Mouse (Mus musculus): ENCODE data around the gene Lsamp. TPM values are rescaled to one million over a fixed set of nuclear protein-coding genes. Genes with fewer than 3 reads are reported as not detected.
A peak's percentile ranks its signal among the peaks of the same experiment; 100 is the strongest.
"Not testable (repeated sequence)": the region's sequence is repeated elsewhere in the genome, so short reads cannot be mapped to it uniquely, and the experiment has no call there.

Gene Lsamp
- polyA plus RNA-seq, 1 experiment from 2014 or later = 27.9 TPM

DNA sequence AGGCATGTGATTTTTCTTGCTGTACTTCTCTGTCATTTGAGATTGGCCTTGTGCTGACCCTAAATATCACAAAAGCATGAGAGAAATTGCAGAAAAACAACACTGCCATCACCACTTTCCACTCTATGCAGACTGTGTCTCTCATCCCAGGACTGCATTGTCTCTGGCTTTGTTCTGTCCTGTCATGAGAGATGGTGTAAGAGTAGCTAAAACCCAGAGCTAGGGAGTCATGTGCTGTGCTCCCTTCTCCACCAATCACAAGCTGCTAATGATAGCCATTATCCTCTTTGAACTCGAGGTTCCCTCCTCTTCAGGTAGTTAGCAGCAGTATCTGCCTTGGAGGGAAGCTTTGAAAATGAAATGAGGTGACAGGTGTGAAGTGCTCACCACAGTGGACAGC is 552.6 kb downstream of the Lsamp start:
- Histone ChIP-seq H3K4me3 (no peak overlapping the region), H3K9ac (no peak overlapping the region), H3K4me2 (no peak overlapping the region), H3K27ac (no peak overlapping the region), H3K9me3 (replicated peaks) (no peaks in the 10 kb centered on the region), H3K36me3 (ENCODE audit: poor library complexity, severe bottlenecking) (no peaks in the 10 kb centered on the region), H3K4me1 (peaks cover 7% of the 10 kb centered on the region; the same call in 1 of the 2 replicates), H3K27me3 (no peaks in the 10 kb centered on the region)
- ATAC-seq = no peak
- WGBS = 38% methylated on average over 1 of the region's 1 CpGs

DNA sequence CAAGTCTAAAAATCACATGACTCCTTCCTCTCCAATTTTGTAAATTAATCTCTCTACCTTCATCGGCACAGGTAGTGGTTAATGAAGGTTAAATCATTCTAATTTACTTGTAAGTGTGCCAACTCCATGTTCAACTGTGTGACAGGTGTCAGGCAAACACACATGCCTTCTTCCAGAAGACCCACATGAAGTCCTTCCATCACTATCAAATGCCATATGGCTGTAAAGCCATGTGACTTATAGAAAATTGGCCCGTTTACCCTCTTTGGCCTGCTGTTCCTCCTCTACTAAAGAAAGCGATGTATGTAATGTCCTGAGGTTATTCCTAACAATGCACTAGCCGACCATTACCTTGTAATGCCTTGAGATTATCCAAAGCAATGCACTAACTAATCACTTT is 565.5 kb downstream of the Lsamp start:
- no peak overlapping the region for H3K9ac ChIP-seq
- no peaks in the 10 kb centered on the region for H3K9me3 ChIP-seq (replicated peaks)
- H3K4me1 ChIP-seq = 0 out of 2 replicates have a peak, but pooled peaks cover 6% of the 10 kb centered on the region
- no peak overlapping the region for H3K27ac ChIP-seq
- WGBS = 68% methylated on average over 4 of the region's 4 CpGs
- no peak overlapping the region for H3K4me2 ChIP-seq
- H3K27me3 ChIP-seq = no peaks in the 10 kb centered on the region
- no peak overlapping the region for H3K4me3 ChIP-seq
- H3K36me3 ChIP-seq (ENCODE audit: poor library complexity, severe bottlenecking) = no peaks in the 10 kb centered on the region
- peak; percentile 41; the same call in 1 of the 2 replicates for ATAC-seq

DNA sequence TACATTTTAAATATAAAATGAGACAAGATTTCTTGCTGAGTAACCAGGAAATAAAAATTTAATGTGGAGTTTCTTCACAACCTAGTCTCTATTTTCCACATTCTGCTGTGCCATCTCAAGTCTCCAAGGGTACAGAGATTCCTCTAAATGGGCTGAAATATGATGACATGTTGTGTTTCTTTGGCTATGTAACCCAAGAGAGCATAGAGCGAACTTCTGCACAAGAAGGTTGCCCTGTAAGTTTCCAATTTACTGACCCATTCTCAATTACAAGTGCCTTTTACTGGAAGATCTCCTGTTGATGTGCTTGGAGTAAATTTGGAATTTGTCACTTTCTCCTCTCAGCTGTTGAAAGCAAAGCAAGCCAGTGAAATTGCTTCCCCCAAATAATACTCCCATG is 571.4 kb downstream of the Lsamp start:
- 88% methylated on average over 1 of the region's 1 CpGs for WGBS
- Histone ChIP-seq H3K9ac (no peak overlapping the region), H3K27me3 (no peaks in the 10 kb centered on the region), H3K36me3 (ENCODE audit: poor library complexity, severe bottlenecking) (no peaks in the 10 kb centered on the region), H3K9me3 (replicated peaks) (no peaks in the 10 kb centered on the region), H3K4me2 (no peak overlapping the region), H3K4me1 (0 out of 2 replicates have a peak, but pooled peaks cover 6% of the 10 kb centered on the region), H3K27ac (no peak overlapping the region), H3K4me3 (no peak overlapping the region)
- ATAC-seq = no peak

DNA sequence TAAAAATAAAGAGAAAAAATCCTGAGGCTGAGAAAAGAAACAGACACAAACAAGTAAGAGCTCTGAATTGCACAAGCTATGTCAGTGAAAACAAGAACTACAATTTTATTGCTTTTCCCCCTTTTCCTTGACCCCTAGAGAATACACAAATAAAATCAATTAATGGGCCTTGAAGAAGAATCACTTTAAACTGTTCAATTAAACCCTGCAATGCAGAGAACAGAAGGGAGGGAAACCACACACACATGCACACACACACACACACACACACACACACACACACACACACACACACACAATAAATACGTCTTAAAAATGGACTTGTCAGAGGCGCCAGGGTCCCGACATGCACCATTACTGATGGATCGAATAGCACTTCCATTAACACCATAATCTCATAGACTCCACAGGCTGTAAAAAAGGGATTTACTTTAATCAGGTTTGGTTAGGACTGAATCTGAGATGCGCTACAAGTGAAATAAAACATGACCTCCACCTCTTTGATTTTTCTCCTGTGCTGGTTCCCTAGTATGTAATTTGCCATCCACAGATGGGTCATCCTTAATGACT is 573.6 kb downstream of the Lsamp start:
- H3K9ac ChIP-seq = no peak overlapping the region
- H3K36me3 ChIP-seq (ENCODE audit: poor library complexity, severe bottlenecking) = no peaks in the 10 kb centered on the region
- no peak for ATAC-seq
- 79% methylated on average over 5 of the region's 5 CpGs for WGBS
- no peak overlapping the region for H3K4me2 ChIP-seq
- no peak overlapping the region for H3K27ac ChIP-seq
- no peaks in the 10 kb centered on the region for H3K27me3 ChIP-seq
- H3K4me1 ChIP-seq = 0 out of 2 replicates have a peak, but pooled peaks cover 3% of the 10 kb centered on the region
- H3K9me3 ChIP-seq (replicated peaks) = no peaks in the 10 kb centered on the region
- H3K4me3 ChIP-seq = no peak overlapping the region

DNA sequence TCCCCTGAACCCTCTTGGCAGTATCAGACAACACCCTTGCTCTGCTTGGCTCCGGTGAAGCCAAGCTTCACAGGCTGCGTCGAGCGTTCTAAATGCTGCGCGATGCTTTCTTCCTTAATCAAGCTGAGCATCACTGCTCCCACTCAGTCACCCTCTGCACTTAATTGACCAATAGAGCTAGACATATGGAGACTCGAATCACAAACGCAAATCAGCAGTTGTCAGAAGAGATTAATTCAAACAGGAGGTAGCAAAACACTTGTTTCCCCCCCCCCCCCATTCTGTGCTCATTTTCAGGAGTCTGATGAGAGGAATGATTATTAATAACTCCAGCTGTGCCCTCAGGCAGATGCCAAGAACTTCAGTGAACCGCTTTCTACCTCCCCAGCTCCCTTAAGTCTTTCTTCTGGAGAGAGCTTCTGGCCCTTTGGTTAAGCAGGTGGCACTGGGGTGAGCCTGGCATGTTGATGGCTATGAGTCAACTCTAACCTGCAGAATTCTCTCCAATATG is 583.3 kb downstream of the Lsamp start:
- no peak overlapping the region for H3K4me3 ChIP-seq
- ATAC-seq = no peak
- H3K9ac ChIP-seq = no peak overlapping the region
- no peaks in the 10 kb centered on the region for H3K27me3 ChIP-seq
- H3K9me3 ChIP-seq (replicated peaks) = no peaks in the 10 kb centered on the region
- no peak overlapping the region for H3K4me2 ChIP-seq
- no peaks in the 10 kb centered on the region for H3K4me1 ChIP-seq
- no peaks in the 10 kb centered on the region for H3K36me3 ChIP-seq (ENCODE audit: poor library complexity, severe bottlenecking)
- WGBS = 82% methylated on average over 9 of the region's 9 CpGs
- no peak overlapping the region for H3K27ac ChIP-seq

DNA sequence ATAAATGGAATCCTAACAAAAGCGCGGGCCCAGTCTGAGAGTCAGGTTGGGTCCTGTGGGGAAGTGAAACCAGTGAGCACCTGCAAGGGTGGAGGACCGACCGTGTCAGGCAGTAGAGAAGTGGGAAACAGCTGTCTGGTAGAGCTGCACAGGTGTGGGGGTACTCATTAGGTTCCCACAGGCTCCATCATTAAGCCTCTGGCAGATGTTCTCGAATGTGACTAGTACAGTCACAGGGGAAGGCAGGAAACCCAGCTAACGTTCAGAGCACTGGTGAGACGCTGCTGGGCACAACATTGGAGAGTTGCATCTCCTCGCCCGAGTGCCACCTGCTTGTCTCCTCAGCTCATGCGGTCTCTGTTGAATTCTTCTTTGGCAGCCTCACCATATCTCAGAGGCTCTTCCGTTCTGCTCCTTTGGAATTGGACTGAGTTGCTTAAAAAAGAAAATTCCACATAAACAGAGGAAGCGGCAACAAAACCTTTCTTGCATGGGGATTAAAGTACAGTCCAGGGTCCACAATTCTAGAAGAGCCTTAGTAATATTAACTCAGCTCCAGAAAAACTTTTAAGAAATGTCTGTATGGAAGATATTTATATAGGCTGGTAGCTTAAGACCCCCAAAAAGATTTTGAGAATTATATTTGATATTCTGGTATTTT is 588.1 kb downstream of the Lsamp start:
- 94% methylated on average over 12 of the region's 12 CpGs for WGBS

DNA sequence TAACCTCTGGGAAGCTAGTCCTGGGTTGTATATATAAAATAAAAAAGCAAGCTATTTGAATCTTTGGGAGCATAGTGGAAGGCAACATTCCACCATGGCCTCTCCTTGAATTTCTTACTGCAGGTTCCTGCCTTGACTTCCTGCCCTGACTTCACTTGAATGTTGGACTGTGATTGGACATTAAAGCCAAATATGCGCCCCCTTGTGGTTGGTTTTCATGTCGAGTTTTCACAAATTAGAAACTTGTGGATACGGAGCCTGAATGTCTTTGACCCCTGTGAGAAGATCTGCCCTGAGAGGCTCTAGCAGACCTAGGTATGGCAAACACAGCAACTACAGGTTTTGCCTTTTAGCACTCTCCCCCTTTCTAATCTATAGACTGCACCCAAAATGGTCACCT is 597.9 kb downstream of the Lsamp start:
- no peak overlapping the region for H3K4me2 ChIP-seq
- no peaks in the 10 kb centered on the region for H3K4me1 ChIP-seq
- no peak for ATAC-seq
- H3K4me3 ChIP-seq = no peak overlapping the region
- no peak overlapping the region for H3K9ac ChIP-seq
- H3K36me3 ChIP-seq (ENCODE audit: poor library complexity, severe bottlenecking) = no peaks in the 10 kb centered on the region
- no peaks in the 10 kb centered on the region for H3K27me3 ChIP-seq
- WGBS = 73% methylated on average over 3 of the region's 3 CpGs
- H3K9me3 ChIP-seq (replicated peaks) = no peaks in the 10 kb centered on the region
- no peak overlapping the region for H3K27ac ChIP-seq

More for the DNA sequence above, 588.1 kb downstream of the Lsamp start:
- Histone ChIP-seq H3K4me1 (no peaks in the 10 kb centered on the region), H3K9me3 (replicated peaks) (no peaks in the 10 kb centered on the region), H3K27me3 (no peaks in the 10 kb centered on the region), H3K36me3 (ENCODE audit: poor library complexity, severe bottlenecking) (no peaks in the 10 kb centered on the region), H3K4me2 (no peak overlapping the region), H3K27ac (no peak overlapping the region), H3K9ac (no peak overlapping the region), H3K4me3 (no peak overlapping the region)
- no peak for ATAC-seq

DNA sequence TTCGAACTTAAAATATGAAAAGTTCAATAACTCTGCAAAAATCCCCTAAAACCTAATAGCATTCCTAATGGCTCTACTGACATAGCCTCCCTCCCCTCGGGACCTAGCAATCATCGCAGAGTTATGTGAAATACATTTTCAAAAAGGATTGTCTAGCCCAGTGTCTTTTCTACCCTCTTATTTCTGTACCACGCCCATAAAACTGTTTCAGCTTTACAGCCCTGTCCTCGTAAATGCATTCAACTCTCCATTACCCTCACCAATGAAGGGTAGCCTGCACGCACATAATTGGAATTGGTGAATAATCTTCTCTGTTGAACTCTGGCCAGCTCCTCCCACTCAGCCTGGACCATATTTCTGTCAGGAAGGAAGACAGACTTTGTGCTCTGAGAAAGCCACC is 609.0 kb downstream of the Lsamp start:
- no peak overlapping the region for H3K9ac ChIP-seq
- 72% methylated on average over 6 of the region's 6 CpGs for WGBS
- H3K27ac ChIP-seq = no peak overlapping the region
- no peak overlapping the region for H3K4me3 ChIP-seq
- no peaks in the 10 kb centered on the region for H3K27me3 ChIP-seq
- no peak overlapping the region for H3K4me2 ChIP-seq
- no peaks in the 10 kb centered on the region for H3K36me3 ChIP-seq (ENCODE audit: poor library complexity, severe bottlenecking)
- ATAC-seq = no peak
- no peaks in the 10 kb centered on the region for H3K9me3 ChIP-seq (replicated peaks)
- no peaks in the 10 kb centered on the region for H3K4me1 ChIP-seq

DNA sequence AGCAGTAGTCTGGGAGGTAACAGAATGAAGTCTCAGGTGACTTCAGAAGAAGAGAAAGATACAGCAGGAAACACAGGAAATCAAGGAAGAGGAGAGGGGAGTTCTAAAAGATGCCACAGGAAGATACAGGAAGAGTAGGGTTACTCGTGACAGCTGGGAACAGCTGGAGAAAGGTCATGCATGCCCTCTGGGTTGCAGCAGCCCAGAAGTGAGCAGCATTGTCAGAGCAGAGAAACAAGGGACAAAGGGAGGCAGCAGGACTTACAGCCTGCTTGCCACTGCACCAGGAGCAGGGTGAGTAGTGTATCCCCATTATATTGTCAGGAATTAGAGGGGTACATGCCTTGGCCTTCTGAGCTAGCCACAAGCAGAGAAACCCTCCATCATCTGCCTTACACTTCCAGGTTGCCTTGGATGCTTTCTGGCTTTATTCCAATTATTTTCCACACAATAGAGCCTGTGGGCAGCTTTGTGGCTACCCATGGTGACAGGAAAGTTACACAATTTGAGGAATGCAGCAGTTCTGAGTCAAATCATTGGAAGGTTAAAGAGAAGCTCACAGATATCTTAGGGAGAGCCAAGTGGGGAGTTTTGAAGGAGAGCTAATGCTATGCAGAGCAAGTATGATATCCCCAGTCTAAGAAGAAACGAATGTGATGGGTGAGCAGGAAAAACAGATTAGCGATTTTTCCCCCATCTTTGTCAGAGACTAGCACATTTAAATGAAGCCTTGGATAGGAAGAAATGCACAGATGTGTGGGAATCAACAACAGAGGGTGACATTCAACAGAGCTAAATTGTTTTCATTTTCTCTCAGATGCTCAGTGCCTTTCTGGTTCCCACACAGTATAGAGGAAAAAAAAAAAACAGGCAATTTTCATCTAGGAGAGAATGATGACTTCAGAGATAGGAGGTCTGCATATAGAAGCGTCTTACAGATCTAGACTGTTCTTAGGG is 617.5 kb downstream of the Lsamp start:
- H3K4me2 ChIP-seq = no peak overlapping the region
- no peak overlapping the region for H3K27ac ChIP-seq
- peaks cover 8% of the 10 kb centered on the region for H3K4me1 ChIP-seq
- H3K9me3 ChIP-seq (replicated peaks) = no peaks in the 10 kb centered on the region
- no peaks in the 10 kb centered on the region for H3K36me3 ChIP-seq (ENCODE audit: poor library complexity, severe bottlenecking)
- H3K4me3 ChIP-seq = no peak overlapping the region
- 33% methylated on average over 4 of the region's 4 CpGs for WGBS
- no peak overlapping the region for H3K9ac ChIP-seq
- no peaks in the 10 kb centered on the region for H3K27me3 ChIP-seq
- ATAC-seq = peak; percentile 27; the same call in 1 of the 2 replicates

DNA sequence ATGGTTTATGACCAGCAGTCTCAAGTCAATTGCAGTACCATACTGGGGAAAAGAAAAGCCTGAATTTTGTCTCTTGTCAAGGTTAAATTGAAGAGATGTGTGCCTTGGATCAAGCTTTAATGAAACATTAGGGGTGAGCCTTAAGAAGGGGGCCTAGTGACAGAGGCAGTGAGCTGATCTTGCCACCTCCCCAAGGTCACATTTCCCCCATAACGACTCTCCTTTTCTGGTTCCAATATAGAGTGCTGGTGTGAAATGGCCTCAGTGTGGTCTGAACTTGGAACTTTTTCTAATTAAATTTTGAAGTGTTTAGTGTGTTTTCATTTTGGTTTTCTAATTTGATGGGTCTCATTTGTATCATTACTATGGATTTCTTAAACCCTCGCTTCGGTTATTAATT is 623.3 kb downstream of the Lsamp start:
- Histone ChIP-seq H3K4me3 (no peak overlapping the region), H3K4me1 (no peaks in the 10 kb centered on the region), H3K4me2 (no peak overlapping the region), H3K27ac (no peak overlapping the region), H3K9ac (no peak overlapping the region), H3K9me3 (replicated peaks) (no peaks in the 10 kb centered on the region), H3K27me3 (no peaks in the 10 kb centered on the region), H3K36me3 (ENCODE audit: poor library complexity, severe bottlenecking) (no peaks in the 10 kb centered on the region)
- 81% methylated on average over 3 of the region's 3 CpGs for WGBS
- ATAC-seq = no peak

DNA sequence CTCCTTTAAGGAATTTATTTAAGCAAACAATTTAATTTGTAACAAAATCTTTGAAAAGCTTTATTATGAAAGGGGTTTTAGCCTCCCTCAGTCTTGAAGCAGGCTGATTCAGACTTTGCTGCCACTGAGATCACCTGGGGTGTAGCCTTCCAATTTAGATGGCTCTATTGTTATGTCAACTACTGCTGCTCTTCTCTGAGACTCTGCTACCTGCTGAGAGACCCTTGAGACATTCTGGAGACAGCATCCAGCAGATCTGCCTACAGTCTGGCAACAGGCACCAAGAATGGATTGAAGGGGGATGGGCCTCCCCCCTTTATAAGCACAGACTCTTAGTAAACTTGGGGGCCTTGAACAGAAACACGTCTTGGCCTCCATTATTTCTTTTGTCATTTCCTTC is 632.5 kb downstream of the Lsamp start:
- H3K9me3 ChIP-seq (replicated peaks); H3K4me2 ChIP-seq; ATAC-seq; H3K27ac ChIP-seq; H3K4me3 ChIP-seq; H3K9ac ChIP-seq; H3K36me3 ChIP-seq (ENCODE audit: poor library complexity, severe bottlenecking); H3K4me1 ChIP-seq; H3K27me3 ChIP-seq: not testable (repeated sequence)
- 8% methylated on average over 1 of the region's 1 CpGs for WGBS

DNA sequence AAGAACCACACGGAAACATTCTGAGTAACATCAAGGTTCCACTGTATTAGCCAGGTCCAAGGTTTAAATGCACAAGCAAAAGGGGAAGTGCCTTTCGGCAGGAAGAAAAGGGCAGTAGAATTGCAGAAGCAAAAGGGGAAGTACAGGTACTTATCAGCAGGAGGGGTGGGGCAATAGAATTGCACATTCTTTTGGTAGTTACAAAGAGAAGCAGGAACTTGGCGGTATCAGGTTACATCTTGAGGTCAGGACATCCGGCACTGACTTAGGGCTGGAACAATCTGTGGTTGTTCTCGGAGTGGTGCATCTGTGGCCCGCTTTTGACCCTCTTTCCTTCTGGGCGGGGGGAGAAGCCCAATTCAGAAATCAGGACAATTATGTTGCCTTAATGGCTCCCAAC is 636.9 kb downstream of the Lsamp start:
- not testable (repeated sequence) for H3K27ac ChIP-seq; H3K9ac ChIP-seq; H3K36me3 ChIP-seq (ENCODE audit: poor library complexity, severe bottlenecking); H3K27me3 ChIP-seq; ATAC-seq; H3K4me1 ChIP-seq; H3K4me2 ChIP-seq; H3K9me3 ChIP-seq (replicated peaks); H3K4me3 ChIP-seq
- 80% methylated on average over 7 of the region's 7 CpGs for WGBS
